Mouse (Mus musculus) hindbrain, embryonic 15.5 days (tissue): ENCODE results near the gene St7. TPM values are rescaled to one million over a fixed set of nuclear protein-coding genes. Genes with fewer than 3 reads are reported as not detected.

Source experiments
- ATAC-seq: fragments of 200-750 bp; cut with Nextera tagmentation; 2 replicates; pipeline ENCODE4 v1.8.0; 2017; ENCODE audit warnings: low read depth, moderate number of reproducible peaks, moderate TSS enrichment; ENCODE audit not compliant: low FRiP score
- H3K27ac ChIP-seq: fragments of 300-500 bp; sonication (generic); replicated peaks from 2 replicates; pipeline ENCODE4 v1.5.1; 2015; ENCODE audit warnings: mild to moderate bottlenecking, inconsistent platforms
- H3K27me3 ChIP-seq: fragments of 300-500 bp; sonication (generic); 2 replicates; pipeline ENCODE4 v1.6.1; 2015; ENCODE audit warnings: control low read depth, inconsistent platforms
- H3K36me3 ChIP-seq: fragments of 300-500 bp; sonication (generic); 2 replicates; pipeline ENCODE4 v1.6.1; 2015; ENCODE audit warnings: control low read depth, inconsistent platforms
- H3K4me1 ChIP-seq: fragments of 300-500 bp; sonication (generic); replicated peaks from 2 replicates; pipeline ENCODE4 v1.6.1; 2015; ENCODE audit warnings: control low read depth, inconsistent platforms
- H3K4me2 ChIP-seq: fragments of 300-500 bp; sonication (generic); 2 replicates; pipeline ENCODE4 v1.6.1; 2015; ENCODE audit warnings: moderate library complexity, mild to moderate bottlenecking, inconsistent platforms
- H3K4me3 ChIP-seq: fragments of 300-500 bp; sonication (generic); 2 replicates; pipeline ENCODE4 v1.5.1; 2015; ENCODE audit warnings: mild to moderate bottlenecking, inconsistent platforms
- H3K9ac ChIP-seq: fragments of 300-500 bp; sonication (generic); 2 replicates; pipeline ENCODE4 v1.6.1; 2015; ENCODE audit warnings: inconsistent platforms
- H3K9me3 ChIP-seq: fragments of 300-500 bp; sonication (generic); 2 replicates; pipeline ENCODE4 v1.6.1; 2016; ENCODE audit warnings: control low read depth, inconsistent platforms
- WGBS: fragments of 180-500 bp; shearing (Covaris S2); methylation state at CpG from one replicate; pipeline ENCODE4 v1.1.7; 2015; 5-methylcytosine and 5-hydroxymethylcytosine counted together
- polyA plus RNA-seq: library from polyadenylated mRNA; unstranded; fragments of >200 nt; fragmentation: Nextera tagmentation; extraction: Ambion mirVana; gene quantifications from 2 replicates; pipeline ENCODE4 v1.2.1, GENCODE M21; 2015

The St7 gene
- polyA plus RNA-seq, 1 experiment from 2014 or later: 54.8 TPM

DNA sequence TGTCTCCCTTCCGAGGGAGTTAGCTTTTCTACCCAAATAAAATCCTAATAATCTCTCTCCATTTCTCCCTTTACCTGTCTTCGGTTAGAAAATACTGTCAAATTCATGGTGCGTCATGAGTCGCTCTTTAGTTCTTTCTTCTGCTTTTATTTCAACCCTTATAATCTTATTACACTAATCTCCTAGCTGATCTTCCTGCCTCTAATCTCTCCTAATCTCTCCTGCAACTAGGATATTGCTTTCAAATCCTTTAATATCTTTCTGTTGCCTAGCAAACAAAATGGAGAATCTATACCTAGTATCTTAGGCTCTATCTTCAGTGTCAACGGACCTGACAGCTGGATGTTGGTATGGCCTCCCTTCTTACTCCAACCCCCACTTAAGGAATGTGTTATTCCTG, 29.0 kb downstream of the St7 start:
- Histone ChIP-seq H3K9ac (no peak overlapping the region), H3K4me1 (no peaks in the 10 kb centered on the region), H3K36me3 (no peaks in the 10 kb centered on the region), H3K9me3 (no peaks in the 10 kb centered on the region), H3K4me2 (no peak overlapping the region), H3K4me3 (no peak overlapping the region), H3K27ac (no peak overlapping the region), H3K27me3 (no peaks in the 10 kb centered on the region)
- 75% methylated on average over 5 of the region's 5 CpGs for WGBS
- ATAC-seq: no peak

DNA sequence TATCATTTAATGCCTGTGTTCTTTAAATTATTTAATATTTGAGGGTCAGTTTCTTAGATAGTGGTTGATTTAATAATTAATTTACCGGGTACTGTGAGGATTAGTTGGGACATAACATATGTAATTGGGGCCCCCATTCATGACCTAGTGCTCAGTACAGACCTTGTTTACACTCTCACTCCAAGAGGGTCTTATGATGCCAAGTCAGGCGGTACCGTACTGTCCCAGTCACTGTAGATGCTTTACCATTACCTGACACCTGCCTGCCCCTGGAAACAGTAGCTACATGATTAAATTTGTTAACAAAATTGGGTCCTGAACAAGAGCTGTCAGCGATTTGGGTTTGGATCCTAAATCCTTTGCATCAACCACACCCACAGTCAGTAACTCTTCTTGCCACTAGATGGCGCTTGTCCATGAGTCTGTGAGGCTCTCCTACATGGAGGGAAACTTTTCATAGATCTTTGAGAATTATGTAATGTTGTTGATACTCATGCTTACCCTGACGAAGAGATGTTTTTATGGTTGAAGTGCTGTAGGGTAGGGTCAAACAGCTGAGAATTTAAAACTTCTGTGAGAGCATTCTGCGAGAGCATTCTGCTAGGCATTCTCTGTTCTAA, 33.2 kb downstream of the St7 start:
- H3K4me3 ChIP-seq: no peak overlapping the region
- H3K4me2 ChIP-seq: no peak overlapping the region
- no peaks in the 10 kb centered on the region for H3K36me3 ChIP-seq
- ATAC-seq: peak; percentile 76
- no peaks in the 10 kb centered on the region for H3K9me3 ChIP-seq
- 45% methylated on average over 7 of the region's 7 CpGs for WGBS
- no peaks in the 10 kb centered on the region for H3K4me1 ChIP-seq
- H3K27ac ChIP-seq: no peak overlapping the region
- H3K9ac ChIP-seq: no peak overlapping the region
- H3K27me3 ChIP-seq: no peaks in the 10 kb centered on the region

DNA sequence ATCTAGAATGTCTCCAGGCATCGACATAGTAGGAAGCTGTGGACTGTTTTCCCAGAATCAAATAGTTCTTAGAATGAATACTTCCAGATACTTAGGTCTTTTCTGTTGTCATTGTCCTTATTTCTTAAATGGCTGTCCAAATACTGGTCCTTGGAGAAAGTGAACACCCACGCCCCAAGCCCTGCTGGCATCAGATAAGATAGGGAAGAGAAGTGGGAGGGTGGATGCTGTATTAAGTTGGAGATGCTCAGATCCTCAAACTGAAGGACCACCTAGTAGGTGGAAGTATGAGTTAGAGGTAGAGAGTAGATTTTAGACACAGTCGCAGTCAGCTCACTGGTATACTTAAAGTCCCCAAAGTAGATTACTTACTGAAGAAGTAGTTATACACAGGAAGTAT, 34.5 kb downstream of the St7 start:
- H3K27me3 ChIP-seq: no peaks in the 10 kb centered on the region
- H3K4me2 ChIP-seq: no peak overlapping the region
- H3K4me1 ChIP-seq: no peaks in the 10 kb centered on the region
- H3K36me3 ChIP-seq: no peaks in the 10 kb centered on the region
- 95% methylated on average over 3 of the region's 3 CpGs for WGBS
- H3K9me3 ChIP-seq: no peaks in the 10 kb centered on the region
- H3K27ac ChIP-seq: no peak overlapping the region
- H3K4me3 ChIP-seq: no peak overlapping the region
- ATAC-seq: no peak
- no peak overlapping the region for H3K9ac ChIP-seq

DNA sequence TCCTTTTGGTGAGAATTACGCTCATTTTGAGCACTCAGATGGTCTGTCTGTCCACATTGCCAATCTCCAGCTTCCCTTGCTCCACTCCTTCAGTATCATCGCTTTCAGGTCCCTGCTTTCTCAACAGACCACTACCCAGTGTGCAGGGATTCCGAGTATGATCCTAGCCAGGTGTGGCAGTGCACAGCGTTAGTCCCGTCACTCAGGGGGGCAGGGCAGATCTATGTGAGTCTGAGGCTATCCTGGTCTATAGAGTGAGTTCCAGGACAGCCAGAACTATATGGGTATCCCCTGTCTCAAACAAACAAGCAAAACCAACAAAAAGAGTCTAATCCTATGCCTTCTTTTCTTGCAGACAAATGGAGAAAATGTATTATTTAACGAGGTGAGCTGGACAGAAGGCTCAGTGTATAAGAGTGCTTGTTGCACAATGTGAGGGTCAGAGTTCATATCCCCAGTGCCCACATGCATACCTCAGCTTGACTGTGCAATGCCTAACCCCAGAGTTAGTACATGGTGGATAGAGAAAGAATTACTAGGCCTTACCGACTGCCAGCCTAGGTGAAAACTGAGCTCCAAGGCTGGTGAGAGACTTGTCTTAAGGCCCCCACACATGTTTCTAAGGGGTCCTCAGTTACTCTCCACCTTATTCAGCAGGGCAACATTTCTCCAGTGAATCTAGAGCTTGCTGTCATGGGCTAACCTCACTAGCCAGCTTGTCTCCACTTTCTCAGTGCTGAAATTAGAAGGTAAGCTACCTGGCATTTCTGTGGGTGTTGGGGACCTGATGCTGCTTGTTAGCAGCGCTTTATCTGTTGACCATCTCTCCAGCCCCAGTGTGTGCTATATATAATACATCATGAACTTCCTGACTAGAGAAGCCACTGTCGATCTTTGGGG, 35.4 kb downstream of the St7 start:
- no peaks in the 10 kb centered on the region for H3K27me3 ChIP-seq
- no peaks in the 10 kb centered on the region for H3K9me3 ChIP-seq
- no peaks in the 10 kb centered on the region for H3K36me3 ChIP-seq
- no peak overlapping the region for H3K4me3 ChIP-seq
- H3K4me1 ChIP-seq: no peaks in the 10 kb centered on the region
- H3K9ac ChIP-seq: no peak overlapping the region
- 85% methylated on average over 9 of the region's 9 CpGs for WGBS
- no peak overlapping the region for H3K27ac ChIP-seq
- ATAC-seq: no peak
- no peak overlapping the region for H3K4me2 ChIP-seq

DNA sequence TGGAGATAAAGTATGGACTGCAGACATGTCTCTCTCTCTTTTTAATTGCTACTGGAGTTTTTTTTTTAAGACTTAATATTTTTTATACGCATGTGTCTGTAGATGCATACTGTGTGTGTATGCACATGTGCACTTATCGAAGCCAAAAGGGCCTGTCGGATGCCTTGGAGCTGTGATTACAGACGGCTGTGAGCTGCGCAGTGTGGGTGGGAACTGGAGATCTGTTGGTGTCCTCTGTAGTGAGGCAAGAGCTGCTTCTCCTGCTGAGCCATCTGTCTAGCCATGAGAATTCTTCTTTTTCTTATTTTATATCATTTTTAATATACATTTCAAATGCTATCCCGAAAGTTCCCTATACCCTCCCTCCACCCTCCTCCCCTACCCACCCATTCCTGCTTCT, 37.4 kb downstream of the St7 start:
- H3K4me2 ChIP-seq: no peak overlapping the region
- H3K4me1 ChIP-seq: no peaks in the 10 kb centered on the region
- no peaks in the 10 kb centered on the region for H3K36me3 ChIP-seq
- H3K9ac ChIP-seq: no peak overlapping the region
- H3K27ac ChIP-seq: no peak overlapping the region
- ATAC-seq: no peak
- H3K27me3 ChIP-seq: no peaks in the 10 kb centered on the region
- no peaks in the 10 kb centered on the region for H3K9me3 ChIP-seq
- no peak overlapping the region for H3K4me3 ChIP-seq
- WGBS: 81% methylated on average over 6 of the region's 6 CpGs

DNA sequence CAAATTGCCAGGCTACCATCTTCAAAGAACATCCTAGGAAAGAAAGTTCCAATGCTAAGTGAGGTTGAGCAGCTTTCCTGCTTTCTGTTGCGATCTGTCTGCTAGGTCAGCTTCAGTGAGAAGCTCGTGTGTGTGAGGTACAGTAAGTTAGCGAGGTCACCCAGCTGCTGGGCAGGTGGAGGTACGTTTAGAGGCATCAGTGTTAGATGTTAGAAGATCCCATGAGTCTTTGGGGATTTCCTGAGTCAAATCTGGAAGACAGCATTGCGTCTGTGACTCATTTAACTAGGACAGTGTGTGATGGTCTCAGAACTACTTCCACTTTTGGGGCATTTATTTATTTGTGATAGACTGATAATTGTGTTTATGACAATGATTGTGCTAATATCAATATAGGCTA, 39.0 kb downstream of the St7 start:
- Histone ChIP-seq H3K9me3 (no peaks in the 10 kb centered on the region), H3K4me2 (no peak overlapping the region), H3K27ac (no peak overlapping the region), H3K36me3 (no peaks in the 10 kb centered on the region), H3K9ac (no peak overlapping the region), H3K27me3 (no peaks in the 10 kb centered on the region), H3K4me3 (no peak overlapping the region), H3K4me1 (no peaks in the 10 kb centered on the region)
- no peak for ATAC-seq
- 80% methylated on average over 5 of the region's 5 CpGs for WGBS

DNA sequence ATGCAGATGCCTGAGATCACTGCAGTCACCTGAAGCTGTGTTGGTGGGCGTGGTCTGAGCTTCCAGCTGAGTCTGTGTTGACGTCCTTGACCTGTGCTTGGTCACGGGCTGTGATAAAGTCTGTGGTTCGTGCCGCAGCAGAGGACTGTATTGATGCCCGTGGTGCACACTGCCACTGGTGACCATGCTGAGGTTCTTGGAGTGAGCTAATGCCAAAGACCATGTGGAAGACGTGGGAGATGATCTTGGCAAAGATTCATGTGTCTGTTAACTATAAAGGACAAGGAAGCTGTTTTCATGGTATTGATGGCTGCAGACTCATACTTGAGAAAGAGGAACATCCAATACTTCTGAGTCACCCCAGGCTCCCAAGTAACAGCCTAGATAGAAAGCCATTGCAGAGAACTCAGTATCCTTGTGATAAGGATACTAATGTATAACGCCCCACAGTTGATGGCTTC, 41.2 kb downstream of the St7 start:
- no peak overlapping the region for H3K27ac ChIP-seq
- no peaks in the 10 kb centered on the region for H3K4me1 ChIP-seq
- ATAC-seq: no peak
- no peaks in the 10 kb centered on the region for H3K27me3 ChIP-seq
- no peak overlapping the region for H3K9ac ChIP-seq
- no peak overlapping the region for H3K4me2 ChIP-seq
- no peak overlapping the region for H3K4me3 ChIP-seq
- 88% methylated on average over 8 of the region's 8 CpGs for WGBS
- no peaks in the 10 kb centered on the region for H3K9me3 ChIP-seq
- no peaks in the 10 kb centered on the region for H3K36me3 ChIP-seq

DNA sequence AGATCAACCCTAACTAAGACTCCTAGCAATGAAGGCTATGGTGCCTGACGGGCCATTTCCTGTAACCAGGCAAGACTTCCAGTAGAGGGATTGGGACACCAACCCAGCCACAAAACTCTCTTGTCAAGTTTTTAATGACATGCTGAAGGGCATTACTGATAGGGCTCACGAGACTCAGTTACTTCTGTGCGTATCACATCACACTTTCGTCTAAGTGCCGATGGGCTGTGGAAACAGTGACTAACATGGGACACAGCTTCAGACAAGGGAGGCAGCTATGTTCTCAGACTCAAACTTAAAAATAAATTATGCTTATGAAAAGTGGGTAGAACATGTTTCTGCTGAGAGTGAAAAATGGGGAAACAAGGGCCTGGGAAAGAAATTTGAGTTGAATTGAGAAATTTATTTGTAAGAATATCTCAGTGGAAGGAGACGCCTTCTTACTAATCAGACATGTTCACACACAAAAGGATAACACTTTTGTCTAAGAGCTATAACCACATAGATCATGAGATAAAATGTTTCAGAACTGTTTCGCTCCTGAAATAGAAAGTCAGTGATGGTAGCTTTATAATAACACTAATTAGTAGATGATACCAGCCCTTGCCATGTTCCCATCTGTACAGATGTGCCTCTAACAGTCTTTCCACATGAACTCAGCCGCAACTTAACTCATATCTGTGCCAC, 44.7 kb downstream of the St7 start:
- Histone ChIP-seq H3K9me3 (no peaks in the 10 kb centered on the region), H3K4me1 (no peaks in the 10 kb centered on the region), H3K36me3 (no peaks in the 10 kb centered on the region), H3K4me2 (no peak overlapping the region), H3K27me3 (no peaks in the 10 kb centered on the region), H3K9ac (no peak overlapping the region), H3K27ac (no peak overlapping the region), H3K4me3 (no peak overlapping the region)
- 96% methylated on average over 8 of the region's 8 CpGs for WGBS
- ATAC-seq: no peak

DNA sequence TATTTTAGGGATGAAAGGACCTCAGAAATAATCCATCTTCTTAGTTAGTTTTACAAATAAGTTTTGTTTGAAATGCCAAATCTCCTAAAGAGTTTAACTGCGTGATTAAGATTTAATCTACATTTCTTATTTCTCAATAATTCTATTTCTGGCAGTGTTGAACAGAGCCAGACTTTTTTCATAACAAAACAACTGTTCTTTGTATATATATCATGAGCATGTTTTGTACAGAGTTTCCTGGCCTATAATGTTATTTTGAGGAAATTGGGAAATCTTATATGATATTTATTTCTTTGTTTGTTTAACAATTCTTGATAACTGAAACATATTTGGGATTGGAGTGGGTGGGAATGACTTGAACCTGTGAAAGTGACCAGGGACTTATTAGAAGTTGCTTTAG, 47.4 kb downstream of the St7 start:
- no peak overlapping the region for H3K27ac ChIP-seq
- ATAC-seq: no peak
- no peaks in the 10 kb centered on the region for H3K27me3 ChIP-seq
- no peak overlapping the region for H3K4me3 ChIP-seq
- H3K4me1 ChIP-seq: no peaks in the 10 kb centered on the region
- no peak overlapping the region for H3K9ac ChIP-seq
- 93% methylated on average over 1 of the region's 1 CpGs for WGBS
- no peaks in the 10 kb centered on the region for H3K36me3 ChIP-seq
- no peak overlapping the region for H3K4me2 ChIP-seq
- H3K9me3 ChIP-seq: no peaks in the 10 kb centered on the region

DNA sequence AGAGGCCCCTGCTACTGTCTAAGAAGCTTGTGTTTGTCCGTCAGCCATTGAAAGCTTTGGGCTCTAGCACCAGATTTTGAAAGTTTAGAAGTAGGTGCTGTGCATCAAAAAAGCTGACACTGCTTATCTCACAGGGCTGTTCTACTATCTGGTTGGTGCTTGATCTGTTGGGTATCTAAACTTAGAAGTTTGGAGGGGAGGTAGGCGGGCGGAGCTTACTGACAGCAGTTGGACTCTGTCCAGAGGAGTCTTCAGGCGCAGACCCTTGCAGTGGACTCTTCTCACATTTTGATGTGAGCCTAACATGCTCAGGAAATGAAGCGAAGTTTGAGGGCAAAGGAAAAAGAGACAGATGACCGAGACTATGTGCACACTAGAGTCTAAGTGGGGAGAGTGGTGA, 48.9 kb downstream of the St7 start:
- Histone ChIP-seq H3K36me3 (no peaks in the 10 kb centered on the region), H3K4me1 (no peaks in the 10 kb centered on the region), H3K4me3 (no peak overlapping the region), H3K4me2 (no peak overlapping the region), H3K9ac (no peak overlapping the region), H3K27ac (no peak overlapping the region), H3K27me3 (no peaks in the 10 kb centered on the region), H3K9me3 (no peaks in the 10 kb centered on the region)
- no peak for ATAC-seq
- WGBS: 90% methylated on average over 6 of the region's 6 CpGs

DNA sequence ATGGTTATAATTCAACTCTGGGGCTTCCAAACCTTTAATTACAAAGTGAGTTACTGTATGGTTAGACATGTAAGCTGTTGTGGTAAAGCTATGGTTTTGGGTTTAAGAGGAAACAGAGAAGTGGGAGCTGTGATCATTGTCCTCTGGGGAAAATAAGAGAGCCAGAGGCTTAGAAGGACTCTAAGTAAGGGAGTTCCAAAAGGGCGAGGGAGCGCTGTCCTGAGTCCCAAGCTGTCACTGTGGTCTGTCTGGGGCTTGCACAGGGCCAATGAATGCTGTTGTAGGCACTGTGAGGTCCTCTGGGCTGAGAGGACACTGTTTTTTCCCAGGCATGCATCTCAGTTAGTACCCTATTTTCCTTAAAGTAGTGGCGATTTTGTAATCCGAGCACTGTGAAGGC, 49.5 kb downstream of the St7 start:
- H3K27me3 ChIP-seq: no peaks in the 10 kb centered on the region
- H3K9me3 ChIP-seq: no peaks in the 10 kb centered on the region
- no peak overlapping the region for H3K27ac ChIP-seq
- no peak overlapping the region for H3K4me2 ChIP-seq
- H3K9ac ChIP-seq: no peak overlapping the region
- WGBS: 92% methylated on average over 4 of the region's 4 CpGs
- no peak for ATAC-seq
- H3K4me3 ChIP-seq: no peak overlapping the region
- no peaks in the 10 kb centered on the region for H3K4me1 ChIP-seq
- no peaks in the 10 kb centered on the region for H3K36me3 ChIP-seq

DNA sequence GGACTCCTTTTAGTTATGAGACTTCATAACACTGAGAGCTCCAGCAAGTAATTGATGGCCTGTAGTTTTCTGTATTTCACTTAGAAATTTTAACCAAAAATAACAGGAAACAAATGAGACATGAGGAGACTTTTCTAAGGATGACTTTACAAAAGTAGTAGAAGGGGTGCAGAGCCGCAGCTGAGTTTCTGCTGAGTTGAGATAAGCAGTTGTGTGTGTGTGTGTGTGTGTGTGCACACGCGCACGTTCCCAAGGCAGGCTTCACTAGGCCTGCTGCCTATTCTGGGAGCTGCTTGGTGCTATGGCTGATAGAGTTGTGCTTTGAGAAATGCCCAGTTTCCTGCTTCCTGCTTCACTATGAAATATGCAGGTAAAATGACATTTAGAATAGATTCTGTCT, 50.6 kb downstream of the St7 start:
- H3K27me3 ChIP-seq: no peaks in the 10 kb centered on the region
- no peak for ATAC-seq
- 96% methylated on average over 4 of the region's 4 CpGs for WGBS

More for the DNA sequence above, 50.6 kb downstream of the St7 start:
- H3K9me3 ChIP-seq: no peaks in the 10 kb centered on the region
- H3K4me1 ChIP-seq: peaks cover 2% of the 10 kb centered on the region; the same call in 1 of the 2 replicates
- no peak overlapping the region for H3K4me2 ChIP-seq
- no peak overlapping the region for H3K4me3 ChIP-seq
- H3K36me3 ChIP-seq: no peaks in the 10 kb centered on the region
- no peak overlapping the region for H3K9ac ChIP-seq
- H3K27ac ChIP-seq: no peak overlapping the region
